Mouse (Mus musculus): Measurements from ENCODE around the gene Cxcl12. TPM values are rescaled to one million over a fixed set of nuclear protein-coding genes. Genes with fewer than 3 reads are reported as not detected.
A peak's percentile ranks its signal among the peaks of the same experiment; 100 is the strongest.

Cxcl12 gene
- total and polyA plus RNA-seq, 3 experiments = 97.9 to 116 (median 101) TPM

GRCm38 (mm10) chr6:117169910-117170747, 1.8 kb downstream of the Cxcl12 start:
- intact Hi-C loops (cut with DNase I) = loop anchor here (5.0 kb wide), 6 partner anchors 203 to 747 kb away; no protein-coding TSS in a partner anchor
- Histone ChIP-seq H3K27me3 (ENCODE audit: control insufficient read depth, insufficient read depth, low read length) (no peaks in the 10 kb centered on the region), H3K27ac (peak overlapping the region; percentile 96)

GRCm38 (mm10) chr6:117172358-117172757, 4.0 kb downstream of the Cxcl12 start:
- Histone ChIP-seq H3K4me3 (peak overlapping the region; percentile 30; the same call in 1 of the 2 replicates), H3K36me3 (ENCODE audit: control insufficient read depth, insufficient read depth, low read length) (no peaks in the 10 kb centered on the region), H3K27ac (peak overlapping the region; percentile 48), H3K4me1 (ENCODE audit: control insufficient read depth, insufficient read depth, low read length) (peaks cover 5% of the 10 kb centered on the region; the same call in 1 of the 2 replicates), H3K27me3 (ENCODE audit: control insufficient read depth, insufficient read depth, low read length) (no peaks in the 10 kb centered on the region), H3K79me2 (replicated peaks; ENCODE audit: control insufficient read depth, insufficient read depth, low read length) (no peaks in the 10 kb centered on the region), H3K9ac (ENCODE audit: low read depth, low read length) (no peak overlapping the region)
- TF ChIP-seq POLR2A (IDR thresholded peaks at IDR 0.05; ENCODE audit: insufficient read depth, low read depth, low read length) (no peak), EP300 (IDR thresholded peaks at IDR 0.05; ENCODE audit: insufficient read depth, low read depth, low read length) (no peak), CTCF (IDR thresholded peaks at IDR 0.05) (no peak)
- no peak for DNase-seq
- WGBS = 83% methylated on average over 6 of the region's 6 CpGs
- intact Hi-C loops (cut with DNase I) = loop anchor here (5.0 kb wide), 2 partner anchors 265 to 320 kb away; no protein-coding TSS in a partner anchor

More at GRCm38 (mm10) chr6:117169910-117170747, 1.8 kb downstream of the Cxcl12 start:
- Histone ChIP-seq H3K4me3 (peak overlapping the region; percentile 62), H3K79me2 (replicated peaks; ENCODE audit: control insufficient read depth, insufficient read depth, low read length) (no peaks in the 10 kb centered on the region), H3K4me1 (ENCODE audit: control insufficient read depth, insufficient read depth, low read length) (peaks cover 7% of the 10 kb centered on the region), H3K9ac (ENCODE audit: low read depth, low read length) (peak overlapping the region; percentile 86), H3K36me3 (ENCODE audit: control insufficient read depth, insufficient read depth, low read length) (no peaks in the 10 kb centered on the region)
- 52% methylated on average over 10 of the region's 10 CpGs for WGBS
- TF ChIP-seq EP300 (IDR thresholded peaks at IDR 0.05; ENCODE audit: insufficient read depth, low read depth, low read length) (no peak), POLR2A (IDR thresholded peaks at IDR 0.05; ENCODE audit: insufficient read depth, low read depth, low read length) (no peak), CTCF (IDR thresholded peaks at IDR 0.05) (no peak)
- no peak for DNase-seq

- H3K27me3 ChIP-seq (ENCODE audit: control insufficient read depth, insufficient read depth, low read length) = no peaks in the 10 kb centered on the region
Observed at GRCm38 (mm10) chr6:117173876-117174275, 5.5 kb downstream of the Cxcl12 start.

GRCm38 (mm10) chr6:117175113-117175793, 6.9 kb downstream of the Cxcl12 start:
- 0 out of 2 replicates have a peak, but pooled peaks cover 1% of the 10 kb centered on the region for H3K4me1 ChIP-seq (ENCODE audit: control insufficient read depth, insufficient read depth, low read length)
- no peaks in the 10 kb centered on the region for H3K27me3 ChIP-seq (ENCODE audit: control insufficient read depth, insufficient read depth, low read length)
- H3K27ac ChIP-seq = no peak overlapping the region
- DNase-seq = no peak
- no peaks in the 10 kb centered on the region for H3K79me2 ChIP-seq (replicated peaks; ENCODE audit: control insufficient read depth, insufficient read depth, low read length)
- TF ChIP-seq EP300 (IDR thresholded peaks at IDR 0.05; ENCODE audit: insufficient read depth, low read depth, low read length) (no peak), POLR2A (IDR thresholded peaks at IDR 0.05; ENCODE audit: insufficient read depth, low read depth, low read length) (no peak), CTCF (IDR thresholded peaks at IDR 0.05) (no peak)
- intact Hi-C loops (cut with DNase I) = no loop called here
- H3K4me3 ChIP-seq = no peak overlapping the region
- H3K9ac ChIP-seq (ENCODE audit: low read depth, low read length) = no peak overlapping the region
- H3K36me3 ChIP-seq (ENCODE audit: control insufficient read depth, insufficient read depth, low read length) = no peaks in the 10 kb centered on the region
- WGBS = 96% methylated on average over 2 of the region's 2 CpGs

More at GRCm38 (mm10) chr6:117173876-117174275, 5.5 kb downstream of the Cxcl12 start:
- Histone ChIP-seq H3K36me3 (ENCODE audit: control insufficient read depth, insufficient read depth, low read length) (no peaks in the 10 kb centered on the region), H3K4me1 (ENCODE audit: control insufficient read depth, insufficient read depth, low read length) (0 out of 2 replicates have a peak, but pooled peaks cover 1% of the 10 kb centered on the region), H3K9ac (ENCODE audit: low read depth, low read length) (no peak overlapping the region), H3K4me3 (peak overlapping the region; percentile 15; the same call in 1 of the 2 replicates), H3K27ac (peak overlapping the region; percentile 39), H3K79me2 (replicated peaks; ENCODE audit: control insufficient read depth, insufficient read depth, low read length) (no peaks in the 10 kb centered on the region)
- TF ChIP-seq EP300 (IDR thresholded peaks at IDR 0.05; ENCODE audit: insufficient read depth, low read depth, low read length) (no peak; the same call in 1 of the 2 replicates), POLR2A (IDR thresholded peaks at IDR 0.05; ENCODE audit: insufficient read depth, low read depth, low read length) (no peak), CTCF (IDR thresholded peaks at IDR 0.05) (no peak; the same call in 1 of the 2 replicates)
- intact Hi-C loops (cut with DNase I) = loop anchor here (1.0 to 5.0 kb wide), 3 partner anchors 263 to 513 kb away; no protein-coding TSS in a partner anchor
- DNase-seq = peak; percentile 79 to 88
- whole genome bisulfite sequencing = 17% methylated on average over 11 of the region's 11 CpGs

- DNase-seq = no peak
- intact Hi-C loops (cut with DNase I) = no loop called here
- 51% methylated on average over 5 of the region's 5 CpGs for WGBS
- Histone ChIP-seq H3K27ac (no peak overlapping the region), H3K36me3 (ENCODE audit: control insufficient read depth, insufficient read depth, low read length) (no peaks in the 10 kb centered on the region), H3K4me1 (ENCODE audit: control insufficient read depth, insufficient read depth, low read length) (0 out of 2 replicates have a peak, but pooled peaks cover 1% of the 10 kb centered on the region), H3K9ac (ENCODE audit: low read depth, low read length) (no peak overlapping the region), H3K79me2 (replicated peaks; ENCODE audit: control insufficient read depth, insufficient read depth, low read length) (no peaks in the 10 kb centered on the region), H3K27me3 (ENCODE audit: control insufficient read depth, insufficient read depth, low read length) (no peaks in the 10 kb centered on the region), H3K4me3 (no peak overlapping the region)
- TF ChIP-seq CTCF (IDR thresholded peaks at IDR 0.05) (peak; percentile 28), EP300 (IDR thresholded peaks at IDR 0.05; ENCODE audit: insufficient read depth, low read depth, low read length) (no peak)
Observed at GRCm38 (mm10) chr6:117176406-117176805, 8.1 kb downstream of the Cxcl12 start.
